Mouse (Mus musculus) mouse trophoblast stem cell (cell line): ENCODE data around the gene Lcn12.

Experiments used
- in situ Hi-C, 2 experiments: fragments of 300-500 bp; cut with MseI, MboI; formaldehyde crosslinking; loops; 2 replicates in 1 of 2; 3 replicates in 1 of 2; pipeline ENCODE4 v1.15.1; 2025

Gene Lcn12

DNA sequence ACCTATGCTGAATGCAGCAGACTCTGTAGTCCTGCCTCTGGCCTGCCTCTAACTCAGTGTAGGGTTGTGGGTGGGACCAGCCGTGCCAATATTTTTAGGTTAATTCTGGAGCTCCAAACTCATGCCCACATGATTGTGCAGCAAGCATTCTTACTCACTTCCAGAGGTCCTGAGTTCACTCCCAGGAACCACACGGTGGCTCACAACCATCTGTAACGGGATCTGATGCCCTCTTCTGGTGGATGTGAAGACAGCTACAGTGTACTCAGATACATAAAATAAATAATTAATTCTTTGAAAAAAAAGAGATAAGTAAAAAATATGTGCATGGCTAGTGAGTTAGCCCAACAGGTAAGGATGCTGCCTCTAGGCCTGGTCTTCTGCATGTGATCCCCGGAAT is 2.8 kb upstream of the Lcn12 start:
- in situ Hi-C loops = no loop called here

- in situ Hi-C loops = no loop called here
Measured at GRCm38 (mm10) chr2:25492988-25493387, 723 bp downstream of the Lcn12 start.

- in situ Hi-C loops = loop anchor here in 1 of 2 experiments (5.0 kb wide), 1 partner anchor 66 kb away; the partner anchor contains the start of gene Fut7
Measured at GRCm38 (mm10) chr2:25488671-25489068, 5.0 kb downstream of the Lcn12 start.

DNA sequence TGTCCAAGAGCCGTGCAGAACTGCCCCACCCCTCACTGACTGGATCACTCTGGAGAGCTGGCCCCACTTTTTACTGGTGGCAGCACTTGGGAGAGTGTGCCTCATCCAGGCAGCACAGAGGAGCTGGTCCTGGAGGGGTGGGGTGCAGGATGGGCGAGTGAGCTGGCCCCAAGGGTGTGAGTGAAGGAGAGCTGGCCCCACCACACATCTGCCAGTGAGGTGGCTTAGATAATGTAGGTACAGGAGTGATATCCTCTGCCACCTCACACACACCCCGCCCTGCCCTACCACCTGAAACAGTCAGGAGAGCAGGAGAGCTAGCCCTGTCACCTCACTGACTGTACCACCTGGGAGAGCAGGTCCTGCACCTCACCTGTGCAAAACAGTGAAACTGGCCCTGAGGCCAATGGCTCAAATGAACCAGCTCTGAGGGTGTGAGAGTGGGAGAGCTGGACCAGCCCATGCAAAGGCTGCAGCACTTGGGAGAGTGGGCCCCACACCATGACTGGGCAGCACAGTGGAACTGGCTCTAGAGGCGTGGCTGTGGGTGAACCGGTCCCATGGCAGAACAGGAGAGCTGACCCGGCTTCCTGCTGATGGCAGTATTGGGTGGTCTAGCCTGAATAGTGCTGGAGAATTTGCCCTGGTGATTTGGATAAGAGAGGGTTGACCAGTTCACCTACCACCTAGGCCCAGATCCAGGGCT is 5.6 kb downstream of the Lcn12 start:
- in situ Hi-C loops = loop anchor here in 1 of 2 experiments (5.0 kb wide), 1 partner anchor 66 kb away; the partner anchor contains the start of gene Fut7

- in situ Hi-C loops = loop anchor here (5.0 kb wide), 2 partner anchors 58 to 63 kb away; partner anchors contain the start of genes Abca2 (in 1 of the 2) and Fut7 (in 1 of the 2)
Measured at GRCm38 (mm10) chr2:25484901-25485647, 8.6 kb downstream of the Lcn12 start.

- in situ Hi-C loops = loop anchor here in 1 of 2 experiments (5.0 kb wide), 1 partner anchor 56 kb away; the partner anchor contains the start of gene Abca2
Measured at GRCm38 (mm10) chr2:25482969-25483368, 10.7 kb downstream of the Lcn12 start.

DNA sequence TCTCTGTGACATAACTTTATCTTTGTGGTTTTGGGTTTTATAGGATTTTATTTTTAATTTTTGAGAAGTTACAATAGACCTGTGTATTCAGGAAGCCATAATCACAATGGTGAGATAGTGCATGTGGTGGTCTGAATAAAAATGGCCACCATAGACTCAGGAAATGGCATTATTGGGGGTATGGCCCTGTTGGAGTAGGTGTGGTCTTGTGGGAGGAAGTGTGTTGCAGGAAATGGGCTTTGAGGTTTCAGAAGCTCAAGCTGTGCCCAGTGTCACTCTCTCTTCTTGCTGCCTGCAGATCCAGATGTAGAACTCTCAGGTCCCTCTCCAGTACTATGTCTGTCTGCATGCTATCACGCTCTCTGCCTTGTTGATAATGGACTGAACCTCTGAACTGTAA is 13.2 kb downstream of the Lcn12 start:
- in situ Hi-C loops = loop anchor here in 1 of 2 experiments (5.0 kb wide), 1 partner anchor 53 kb away; the partner anchor contains the start of gene Abca2

DNA sequence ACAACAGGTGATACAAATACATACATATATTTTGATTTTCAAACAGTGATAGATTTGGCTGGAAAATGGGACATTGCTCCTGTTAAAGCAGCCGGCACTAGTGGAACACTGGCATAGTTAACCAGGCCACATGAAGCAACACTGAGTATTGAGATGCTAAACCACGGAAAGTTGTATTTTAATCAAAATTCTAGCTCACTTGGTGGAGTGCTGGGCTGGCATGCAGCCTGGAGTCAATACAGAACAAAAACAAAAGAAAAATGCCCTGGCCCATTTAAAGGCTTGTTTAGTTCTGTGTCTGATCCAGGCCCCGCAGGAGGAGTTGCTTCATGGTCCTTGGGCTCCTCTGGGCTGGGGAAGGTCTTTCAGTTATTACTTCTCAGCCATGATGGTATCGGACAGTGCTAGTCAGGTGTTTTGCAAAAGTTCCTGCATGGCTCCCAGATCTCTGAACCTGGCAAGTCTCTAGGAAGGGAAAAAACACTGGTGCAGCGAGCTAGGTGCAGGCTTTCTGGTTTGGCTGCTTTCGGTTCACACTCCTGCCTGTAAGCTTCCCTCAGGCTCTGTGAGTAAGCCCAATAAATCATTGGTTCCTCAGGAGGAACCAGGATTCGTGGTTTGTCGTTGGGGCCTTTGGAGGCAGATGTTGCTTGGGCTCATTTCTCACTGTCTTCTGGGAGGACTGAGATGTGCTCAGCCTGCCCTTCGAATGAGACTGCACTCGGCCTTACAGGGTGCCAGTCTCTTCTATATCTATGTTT is 14.0 kb downstream of the Lcn12 start:
- in situ Hi-C loops = loop anchor here in 1 of 2 experiments (5.0 kb wide), 1 partner anchor 52 kb away; the partner anchor contains the start of gene Abca2

- in situ Hi-C loops = no loop called here
Measured at GRCm38 (mm10) chr2:25477967-25478675, 15.6 kb downstream of the Lcn12 start.

- in situ Hi-C loops = no loop called here
Measured at GRCm38 (mm10) chr2:25477541-25477940, 16.2 kb downstream of the Lcn12 start.

DNA sequence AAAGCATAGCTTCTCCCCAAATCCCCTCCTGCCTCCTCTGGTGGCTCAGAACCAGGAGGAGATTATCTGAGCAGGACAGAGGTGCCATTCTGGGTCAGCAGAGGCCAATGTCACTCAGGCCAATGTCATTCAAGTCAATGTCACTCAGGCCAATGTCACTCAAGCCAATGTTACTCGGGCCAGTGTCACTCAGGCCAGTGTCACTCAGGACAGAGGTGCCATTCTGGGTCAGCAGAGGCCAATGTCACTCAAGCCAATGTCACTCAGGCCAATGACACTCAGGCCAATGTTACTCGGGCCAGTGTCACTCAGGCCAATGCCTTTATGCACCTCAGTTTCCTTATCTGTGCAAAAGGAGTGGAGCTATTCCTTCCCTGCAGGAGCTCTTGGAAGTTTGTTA is 21.2 kb downstream of the Lcn12 start:
- in situ Hi-C loops = no loop called here

DNA sequence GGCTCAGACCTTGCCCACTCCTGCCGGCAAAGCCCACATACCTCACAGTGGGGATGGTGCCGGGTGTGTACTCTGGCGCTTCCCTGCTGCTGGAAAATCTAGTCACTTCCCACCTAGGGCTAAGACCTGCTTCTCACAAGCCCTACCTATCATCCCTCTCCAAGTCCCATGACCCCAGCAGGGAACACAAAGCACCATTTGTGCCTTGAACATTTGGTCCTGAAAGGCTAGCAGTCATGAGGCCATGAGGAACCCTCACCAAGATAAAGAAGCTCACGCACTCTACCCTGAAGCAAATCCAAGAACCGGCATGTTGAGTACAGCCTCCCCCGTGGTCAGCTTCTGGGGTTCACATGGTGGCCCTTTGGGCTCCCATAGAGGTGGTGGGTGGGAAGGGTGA is 23.7 kb downstream of the Lcn12 start, which contains the start of gene Ptgds:
Gene Ptgds (minus strand): TSS at position 78 of the 400 bp plus-strand sequence.
- in situ Hi-C loops = no loop called here

DNA sequence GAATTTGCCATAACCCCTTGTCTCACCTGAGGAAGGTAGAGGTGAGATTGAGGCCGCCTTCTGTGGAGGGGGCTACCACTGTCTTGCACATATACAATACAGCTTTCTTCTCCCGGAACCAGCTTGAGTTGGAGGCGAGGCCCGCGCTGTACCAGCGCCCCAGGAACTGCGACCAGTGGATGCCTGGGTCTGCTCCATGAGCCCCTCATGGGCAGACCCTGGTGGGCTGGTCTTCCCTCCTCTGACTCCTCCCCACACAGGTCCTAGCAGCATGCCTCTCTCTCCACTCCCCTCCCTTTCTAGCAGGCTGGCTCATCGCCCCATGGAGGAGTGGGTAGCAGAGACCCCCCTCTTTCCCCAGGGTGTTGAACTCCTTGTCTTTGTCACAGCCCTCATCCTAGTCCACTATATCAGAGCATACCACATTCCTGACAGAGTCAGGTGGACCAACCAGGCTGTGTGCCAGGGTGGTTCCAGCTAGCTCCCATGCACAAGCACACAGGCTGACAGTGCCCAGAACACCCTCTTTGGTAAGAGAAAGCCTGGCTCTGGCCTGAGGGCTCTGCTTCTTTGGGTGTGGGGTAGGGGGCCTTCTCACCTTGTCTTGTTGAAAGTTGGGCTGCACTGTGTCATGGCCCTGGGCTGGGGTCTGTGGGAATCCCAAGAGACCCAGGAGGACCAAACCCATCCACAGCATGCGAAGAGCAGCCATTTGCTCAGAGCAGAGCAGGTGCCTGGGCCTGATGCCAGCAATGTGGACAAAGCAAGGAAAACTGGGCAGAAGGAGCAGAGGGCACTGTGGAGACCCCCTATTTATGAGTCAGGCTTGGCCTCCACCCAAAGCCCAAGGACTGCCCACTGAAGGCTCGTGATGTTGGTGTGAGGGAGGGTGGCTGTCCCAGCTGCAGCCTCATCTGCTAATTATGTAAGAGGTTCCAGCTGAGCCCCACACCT is 24.5 kb downstream of the Lcn12 start:
- in situ Hi-C loops = no loop called here

DNA sequence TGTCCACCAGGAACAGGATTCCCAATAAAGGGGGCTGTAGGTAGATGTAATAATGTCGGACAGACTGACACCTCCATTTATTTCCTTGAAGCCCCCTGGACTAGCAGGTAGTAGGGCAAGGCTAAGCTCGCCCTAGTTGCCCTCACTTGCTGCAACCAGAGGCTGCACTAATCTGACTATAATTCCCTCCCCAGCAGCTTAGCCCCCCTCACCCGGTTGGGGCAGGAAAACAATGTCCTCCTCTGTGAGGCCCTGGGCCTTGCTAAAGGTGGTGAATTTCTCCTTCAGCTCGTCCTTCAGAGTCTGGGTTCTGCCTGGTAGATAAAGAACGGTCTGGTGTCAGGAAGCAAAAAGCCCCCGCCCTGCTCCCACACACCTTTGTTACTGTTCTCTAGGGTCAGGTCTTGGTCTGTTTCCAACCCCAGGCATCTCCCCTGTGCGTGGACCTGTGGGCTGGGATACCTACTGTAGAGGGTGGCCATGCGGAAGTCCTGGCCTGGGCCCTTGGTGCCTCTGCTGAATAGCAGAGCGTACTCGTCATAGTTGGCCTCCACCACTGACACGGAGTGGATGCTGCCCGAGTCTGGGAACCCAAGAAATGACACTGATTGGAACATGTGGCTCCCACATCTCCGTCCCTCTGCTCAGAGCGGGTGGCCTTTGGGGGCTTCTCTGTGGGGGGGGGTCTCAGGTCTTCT is 26.0 kb downstream of the Lcn12 start:
- in situ Hi-C loops = no loop called here

GRCm38 (mm10) chr2:25465816-25466635 is 27.7 kb downstream of the Lcn12 start:
- in situ Hi-C loops = no loop called here

DNA sequence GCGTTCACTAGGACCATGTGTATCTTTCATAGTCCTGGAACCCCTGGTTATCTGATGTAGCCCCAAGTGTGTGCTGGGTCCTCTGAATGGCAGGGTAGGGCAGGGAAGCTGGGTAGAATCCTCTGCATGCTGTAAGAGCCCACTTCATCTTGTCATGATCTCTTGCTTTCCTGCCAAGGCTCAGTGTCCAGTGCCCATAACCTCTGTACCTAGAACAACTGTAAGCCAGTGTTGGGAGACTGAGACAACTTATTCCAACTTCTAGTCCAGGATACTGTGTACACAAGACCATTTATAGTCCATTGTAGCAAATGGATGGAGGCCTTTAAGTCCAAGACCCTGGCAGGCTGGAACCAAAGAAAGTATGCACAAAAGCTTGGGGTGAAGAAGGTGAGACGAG is 28.5 kb downstream of the Lcn12 start:
- in situ Hi-C loops = no loop called here

- in situ Hi-C loops = no loop called here
Measured at GRCm38 (mm10) chr2:25463630-25464029, 30.1 kb downstream of the Lcn12 start.

DNA sequence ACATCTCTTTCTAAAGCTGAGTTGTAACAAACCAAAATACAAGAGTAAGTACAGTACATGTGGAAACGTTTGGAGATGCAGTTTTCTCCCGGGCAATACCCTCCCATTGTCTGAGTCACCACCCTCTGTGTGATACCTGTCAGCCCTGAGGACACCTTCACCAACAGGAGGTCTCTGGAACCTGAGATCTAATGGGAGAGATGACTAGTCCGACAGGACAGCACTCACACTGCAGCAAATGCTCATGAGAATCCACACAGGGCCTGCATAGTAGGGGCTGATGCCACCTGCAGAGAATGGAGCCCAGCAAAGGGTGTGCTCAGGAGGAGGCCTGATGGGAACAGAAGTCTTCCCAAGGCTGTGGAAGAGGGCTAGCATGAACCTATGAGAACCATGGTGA is 32.3 kb downstream of the Lcn12 start:
- in situ Hi-C loops = no loop called here
